Mouse (Mus musculus): ENCODE results near the gene Eml4. TPM values are rescaled to one million over a fixed set of nuclear protein-coding genes. Genes with fewer than 3 reads are reported as not detected.

Gene Eml4
- total and polyA plus RNA-seq, 3 experiments, result 38.2 to 75.6 (median 60.1) TPM

- Histone ChIP-seq H3K9ac (ENCODE audit: insufficient read depth, low read depth) (no peak overlapping the region), H3K4me1 (ENCODE audit: control insufficient read depth in 1 of 2, insufficient read depth in 2 of 2) (no peaks in the 10 kb centered on the region), H3K27me3 (replicated peaks) (peaks cover 6% of the 10 kb centered on the region), H3K79me2 (replicated peaks; ENCODE audit: control insufficient read depth, extremely low read depth, insufficient read depth, poor library complexity, severe bottlenecking) (no peaks in the 10 kb centered on the region), H3K9me3 (replicated peaks; ENCODE audit: low read length) (no peaks in the 10 kb centered on the region), H3K36me3 (replicated peaks in 1 of 2; ENCODE audit: control insufficient read depth in 1 of 2, insufficient read depth in 1 of 2, low read length in 1 of 2) (no peaks in the 10 kb centered on the region), H3K27ac (ENCODE audit: insufficient read depth, low read depth) (no peak overlapping the region), H3K4me3 (replicated peaks in 1 of 3; ENCODE audit: low read depth in 2 of 3, low read length in 2 of 3, poor library complexity in 1 of 3) (no peak overlapping the region), H3K4me2 (ENCODE audit: insufficient read depth, low read depth, poor library complexity, severe bottlenecking) (no peak overlapping the region)
- in situ Hi-C loops (cut with MboI; ENCODE audit: low pct_ligation_motif_present, low pct_unique_long_range_greater_than_20kb, low sequenced_read_pairs), result no loop called here
- dilution Hi-C loops (cut with MboI; ENCODE audit: extremely low pct_ligation_motif_present, extremely low pct_unique_long_range_greater_than_20kb, low sequenced_read_pairs), result no loop called here
- no peak for DNase-seq (ENCODE audit: extremely low read depth)
- TF ChIP-seq MAZ (IDR thresholded peaks at IDR 0.05; ENCODE audit: low read depth, low read length), result no peak
- TF ChIP-seq GABPA (IDR thresholded peaks at IDR 0.05; ENCODE audit: insufficient replicate concordance, low read depth, low read length), result no peak
- no peak for TF ChIP-seq NRF1 (IDR thresholded peaks at IDR 0.05; ENCODE audit: low read depth, low read length)
- TF ChIP-seq E2F4 (IDR thresholded peaks at IDR 0.05; ENCODE audit: insufficient replicate concordance, low read depth, low read length), result no peak
- no peak for TF ChIP-seq CHD1 (IDR thresholded peaks at IDR 0.05; ENCODE audit: low read depth, low read length)
- no peak for TF ChIP-seq SIN3A (IDR thresholded peaks at IDR 0.05; ENCODE audit: low read length)
- TF ChIP-seq JUN (IDR thresholded peaks at IDR 0.05; ENCODE audit: insufficient read depth, low read depth, low read length), result no peak
- TF ChIP-seq TBP (conservative IDR thresholded peaks at IDR 0.05; ENCODE audit: low read depth, low read length), result no peak
- TF ChIP-seq ETS1 (conservative IDR thresholded peaks at IDR 0.05; ENCODE audit: low read depth, low read length), result no peak
- no peak for TF ChIP-seq JUND (conservative IDR thresholded peaks at IDR 0.05; ENCODE audit: low read depth, low read length)
- TF ChIP-seq CTCF (conservative IDR thresholded peaks at IDR 0.05 in 1 of 2, IDR thresholded peaks at IDR 0.05 in 1 of 2; ENCODE audit: low read depth in 2 of 2, low read length in 2 of 2), result no peak
- no peak for TF ChIP-seq UBTF (IDR thresholded peaks at IDR 0.05; ENCODE audit: low read depth, low read length)
- no peak for TF ChIP-seq BHLHE40 (IDR thresholded peaks at IDR 0.05; ENCODE audit: low read depth, low read length)
- no peak for TF ChIP-seq ZC3H11A (IDR thresholded peaks at IDR 0.05; ENCODE audit: low read depth, low read length)
- TF ChIP-seq POLR2AphosphoS2 (IDR thresholded peaks at IDR 0.05; ENCODE audit: low read depth, low read length), result no peak
- TF ChIP-seq MYC (IDR thresholded peaks at IDR 0.05; ENCODE audit: low read depth, low read length), result no peak
Observed at GRCm38 (mm10) chr17:83313046-83313689, 37.6 kb upstream of the Eml4 start.

GRCm38 (mm10) chr17:83315476-83315875 lies 35.3 kb upstream of the Eml4 start:
- Histone ChIP-seq H3K4me1 (ENCODE audit: control insufficient read depth in 1 of 2, insufficient read depth in 2 of 2) (peaks cover 0 to under 1% of the 10 kb centered on the region in 2 experiments; a peak in 1 of 4 replicates), H3K9me3 (replicated peaks; ENCODE audit: low read length) (no peaks in the 10 kb centered on the region), H3K27me3 (replicated peaks) (peaks cover 6% of the 10 kb centered on the region), H3K4me3 (replicated peaks in 1 of 3; ENCODE audit: low read depth in 2 of 3, low read length in 2 of 3, poor library complexity in 1 of 3) (no peak overlapping the region), H3K36me3 (replicated peaks in 1 of 2; ENCODE audit: control insufficient read depth in 1 of 2, insufficient read depth in 1 of 2, low read length in 1 of 2) (no peaks in the 10 kb centered on the region), H3K79me2 (replicated peaks; ENCODE audit: control insufficient read depth, extremely low read depth, insufficient read depth, poor library complexity, severe bottlenecking) (no peaks in the 10 kb centered on the region), H3K9ac (ENCODE audit: insufficient read depth, low read depth) (no peak overlapping the region), H3K27ac (ENCODE audit: insufficient read depth, low read depth) (no peak overlapping the region), H3K4me2 (ENCODE audit: insufficient read depth, low read depth, poor library complexity, severe bottlenecking) (no peak overlapping the region)
- dilution Hi-C loops (cut with MboI; ENCODE audit: extremely low pct_ligation_motif_present, extremely low pct_unique_long_range_greater_than_20kb, low sequenced_read_pairs), result no loop called here
- in situ Hi-C loops (cut with MboI; ENCODE audit: low pct_ligation_motif_present, low pct_unique_long_range_greater_than_20kb, low sequenced_read_pairs), result no loop called here
- no peak for DNase-seq (ENCODE audit: extremely low read depth)
- TF ChIP-seq UBTF (IDR thresholded peaks at IDR 0.05; ENCODE audit: low read depth, low read length) (no peak), MAX (IDR thresholded peaks at IDR 0.05; ENCODE audit: low read length) (no peak), ZMIZ1 (IDR thresholded peaks at IDR 0.05; ENCODE audit: low read depth, low read length) (no peak), SIN3A (IDR thresholded peaks at IDR 0.05; ENCODE audit: low read length) (no peak), SMC3 (IDR thresholded peaks at IDR 0.05; ENCODE audit: low read depth, low read length) (no peak), MYC (IDR thresholded peaks at IDR 0.05; ENCODE audit: low read depth, low read length) (no peak), ZC3H11A (IDR thresholded peaks at IDR 0.05; ENCODE audit: low read depth, low read length) (no peak), CHD2 (IDR thresholded peaks at IDR 0.05; ENCODE audit: low read length) (no peak), USF2 (conservative IDR thresholded peaks at IDR 0.05; ENCODE audit: low read depth, low read length) (no peak), CTCF (conservative IDR thresholded peaks at IDR 0.05 in 1 of 2, IDR thresholded peaks at IDR 0.05 in 1 of 2; ENCODE audit: low read depth in 2 of 2, low read length in 2 of 2) (no peak), ELF1 (IDR thresholded peaks at IDR 0.05; ENCODE audit: low read depth, low read length) (no peak), USF1 (IDR thresholded peaks at IDR 0.05; ENCODE audit: low read depth, low read length) (no peak), IRF4 (IDR thresholded peaks at IDR 0.05; ENCODE audit: low read depth, low read length) (no peak), GABPA (IDR thresholded peaks at IDR 0.05; ENCODE audit: insufficient replicate concordance, low read depth, low read length) (no peak), BHLHE40 (IDR thresholded peaks at IDR 0.05; ENCODE audit: low read depth, low read length) (no peak), MXI1 (IDR thresholded peaks at IDR 0.05; ENCODE audit: low read depth, low read length) (no peak), MEF2A (IDR thresholded peaks at IDR 0.05; ENCODE audit: borderline replicate concordance, low read depth, low read length) (no peak)
